Mouse (Mus musculus): Measurements from ENCODE around the gene Ttf2. TPM values are rescaled to one million over a fixed set of nuclear protein-coding genes. Genes with fewer than 3 reads are reported as not detected.
A peak's percentile ranks its signal among the peaks of the same experiment; 100 is the strongest.

Ttf2 gene
- polyA plus RNA-seq (2015; fragmentation: Nextera tagmentation; extraction: Ambion mirVana) = 13.7 and 16.9 TPM in 2 replicates

DNA sequence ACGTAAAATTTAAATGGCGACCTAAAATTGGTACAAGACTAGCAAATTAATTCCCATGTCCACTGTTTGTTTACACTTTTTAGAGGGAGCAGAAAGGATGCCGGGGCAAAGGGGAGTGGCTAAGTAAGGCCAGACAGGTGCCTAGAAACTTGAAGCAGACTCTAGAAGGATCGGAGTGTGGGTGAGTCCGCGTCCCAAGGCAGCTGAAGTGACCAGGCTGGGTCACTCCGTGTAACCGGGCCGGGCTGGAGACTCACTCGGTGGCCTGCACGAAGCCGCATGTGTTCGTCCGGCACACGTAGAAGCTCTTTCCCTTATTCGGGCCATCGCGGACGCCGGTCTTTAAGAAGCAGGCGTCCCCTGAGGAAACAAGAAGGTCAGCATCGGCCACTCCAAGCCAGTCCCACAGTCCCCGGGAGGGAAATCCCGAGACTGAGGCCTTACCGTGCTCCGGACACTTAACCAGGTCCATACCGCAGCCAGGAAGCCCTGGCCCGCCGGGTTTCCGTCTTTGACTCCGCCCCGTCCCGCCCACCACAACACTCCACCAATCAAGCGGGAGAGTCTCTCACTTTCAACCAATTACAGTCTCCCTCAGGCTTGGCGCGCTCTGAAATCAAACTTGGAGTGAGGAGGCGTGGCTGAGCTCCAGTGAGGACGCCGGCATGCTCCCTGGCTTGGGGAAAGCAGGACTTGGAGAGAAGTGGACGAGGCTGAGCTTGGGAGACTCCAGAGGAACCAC lies at the start of gene Ttf2:
TSS of gene Ttf2 (minus strand) at position 488 of the 742 bp plus-strand sequence.
- Histone ChIP-seq H3K27ac (no peak within 1 kb of the TSS), H3K9ac (peak within 1 kb of the TSS; percentile 74), H3K27me3 (no peaks in the 10 kb centered on the region), H3K36me3 (ENCODE audit: poor library complexity, severe bottlenecking) (0 out of 2 replicates have a peak, but pooled peaks cover 6% of the 10 kb centered on the region), H3K9me3 (replicated peaks) (no peaks in the 10 kb centered on the region), H3K4me2 (peak within 1 kb of the TSS; percentile 91), H3K4me1 (peaks cover 11% of the 10 kb centered on the region), H3K4me3 (peak within 1 kb of the TSS; percentile 73)
- under 1% methylated on average over 40 of the region's 40 CpGs for WGBS
- peak; percentile 98 for ATAC-seq

DNA sequence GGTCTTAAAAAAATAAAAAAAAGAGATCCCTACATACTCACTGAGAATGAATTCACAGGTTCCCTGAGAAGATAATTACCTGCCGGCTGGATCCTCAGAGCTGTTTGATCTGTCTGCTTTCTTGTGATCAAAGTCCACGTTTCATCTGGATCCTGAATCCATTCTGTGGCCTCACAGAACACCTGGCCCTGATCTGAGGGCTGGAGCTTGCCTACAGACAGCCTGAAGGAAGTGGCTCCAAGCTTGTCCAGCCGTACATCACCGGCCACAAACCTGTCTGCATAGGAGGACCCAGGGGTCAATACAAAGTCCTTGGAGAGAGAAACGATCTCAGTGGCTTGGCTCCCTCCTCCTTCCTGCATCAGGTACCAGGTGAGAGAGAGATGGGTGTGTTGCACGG lies 49.0 kb upstream of the Ttf2 start:
- no peak for ATAC-seq
- Histone ChIP-seq H3K27me3 (no peaks in the 10 kb centered on the region), H3K36me3 (ENCODE audit: poor library complexity, severe bottlenecking) (no peaks in the 10 kb centered on the region), H3K4me3 (no peak overlapping the region), H3K27ac (no peak overlapping the region), H3K9me3 (replicated peaks) (no peaks in the 10 kb centered on the region), H3K4me2 (no peak overlapping the region), H3K9ac (no peak overlapping the region), H3K4me1 (peaks cover 14% of the 10 kb centered on the region)
- WGBS = 87% methylated on average over 6 of the region's 6 CpGs

DNA sequence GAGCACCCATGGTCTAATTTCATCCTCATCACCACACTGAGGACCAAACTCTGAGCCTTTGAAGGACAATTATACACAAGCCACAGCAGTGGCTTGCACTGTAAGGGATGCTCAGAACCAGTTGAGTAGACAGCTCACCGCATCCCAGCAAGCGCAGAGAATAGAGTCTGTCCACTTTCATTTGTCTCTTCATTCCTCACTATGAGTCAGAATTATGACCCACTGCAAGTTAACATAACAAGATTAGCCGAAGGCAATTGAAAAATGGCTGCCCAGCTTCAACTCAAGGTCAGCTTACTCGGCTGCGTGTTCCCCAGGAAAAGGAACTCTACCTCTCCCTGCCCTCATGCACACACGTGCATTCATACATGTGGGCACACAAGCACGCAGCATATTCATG lies 46.6 kb upstream of the Ttf2 start:
- Histone ChIP-seq H3K9ac (no peak overlapping the region), H3K9me3 (replicated peaks) (no peaks in the 10 kb centered on the region), H3K4me1 (peaks cover 22% of the 10 kb centered on the region), H3K36me3 (ENCODE audit: poor library complexity, severe bottlenecking) (no peaks in the 10 kb centered on the region), H3K4me3 (no peak overlapping the region), H3K4me2 (no peak overlapping the region), H3K27ac (no peak overlapping the region), H3K27me3 (no peaks in the 10 kb centered on the region)
- WGBS = 91% methylated on average over 7 of the region's 7 CpGs
- no peak for ATAC-seq

DNA sequence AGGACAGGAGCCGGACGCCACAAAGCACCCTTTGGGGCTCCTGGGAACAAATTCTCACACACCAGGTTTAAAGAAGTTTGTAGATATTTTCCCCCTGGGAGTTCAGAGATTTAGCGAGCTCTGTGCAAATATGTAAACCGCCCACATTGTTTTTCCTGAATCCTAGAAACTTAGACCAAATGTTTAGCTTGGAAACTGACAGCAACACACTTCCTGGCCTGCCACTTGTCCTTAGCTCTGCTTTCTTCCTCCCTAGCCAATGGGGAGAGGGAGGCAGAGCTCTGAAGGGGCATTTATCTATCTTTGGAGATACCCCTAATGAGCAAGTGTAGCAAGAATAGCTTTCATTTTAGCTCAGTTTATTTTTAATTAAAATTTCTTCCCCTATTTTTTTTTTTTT lies 45.8 kb upstream of the Ttf2 start:
- H3K4me1 ChIP-seq = peaks cover 22% of the 10 kb centered on the region
- 39% methylated on average over 4 of the region's 4 CpGs for WGBS
- H3K27me3 ChIP-seq = no peaks in the 10 kb centered on the region
- no peaks in the 10 kb centered on the region for H3K36me3 ChIP-seq (ENCODE audit: poor library complexity, severe bottlenecking)
- no peak overlapping the region for H3K9ac ChIP-seq
- H3K4me3 ChIP-seq = no peak overlapping the region
- no peak for ATAC-seq
- no peak overlapping the region for H3K27ac ChIP-seq
- H3K9me3 ChIP-seq (replicated peaks) = no peaks in the 10 kb centered on the region
- H3K4me2 ChIP-seq = no peak overlapping the region

DNA sequence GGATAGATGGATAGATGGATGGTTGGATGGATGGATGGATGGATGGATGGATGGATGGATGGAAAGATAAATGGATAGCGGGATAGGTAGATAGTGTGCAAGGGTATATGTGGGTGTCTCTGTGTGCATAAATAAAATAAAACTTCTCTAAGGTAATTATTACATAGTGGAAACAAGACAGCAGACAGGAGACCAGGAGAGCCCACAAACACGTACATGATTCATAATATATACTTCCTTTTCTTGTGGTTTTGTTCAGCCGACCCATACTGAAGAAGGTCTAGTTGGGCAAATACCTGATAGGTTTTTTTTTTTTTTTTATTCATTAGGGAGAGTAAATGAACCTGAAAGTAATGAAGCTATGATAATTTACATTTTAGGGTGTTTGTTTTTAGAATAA lies 44.1 kb upstream of the Ttf2 start:
- Histone ChIP-seq H3K4me3 (no peak overlapping the region), H3K9me3 (replicated peaks) (no peaks in the 10 kb centered on the region), H3K9ac (no peak overlapping the region), H3K36me3 (ENCODE audit: poor library complexity, severe bottlenecking) (no peaks in the 10 kb centered on the region), H3K27ac (no peak overlapping the region), H3K4me2 (no peak overlapping the region), H3K4me1 (peaks cover 22% of the 10 kb centered on the region), H3K27me3 (no peaks in the 10 kb centered on the region)
- no peak for ATAC-seq
- 72% methylated on average over 3 of the region's 3 CpGs for WGBS

DNA sequence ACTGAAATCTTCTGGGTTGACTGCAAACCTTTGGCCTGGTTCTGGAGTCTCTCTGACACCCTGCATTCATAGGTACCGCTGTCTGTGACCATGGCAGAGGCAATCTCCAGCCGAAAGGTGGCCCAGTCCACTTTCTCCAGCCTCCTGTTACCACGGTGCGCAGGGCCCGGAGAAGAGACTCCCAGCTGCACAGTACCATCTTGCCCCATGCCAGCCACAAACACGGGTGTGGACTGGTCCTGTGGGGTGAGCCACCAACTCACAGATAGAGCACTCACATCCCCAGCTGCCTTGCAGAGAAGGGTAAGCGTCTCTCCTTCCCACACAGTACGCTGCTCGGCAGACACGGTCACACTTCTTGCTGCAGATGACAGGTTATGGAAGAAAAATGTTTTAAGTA lies 43.5 kb upstream of the Ttf2 start:
- WGBS = 94% methylated on average over 10 of the region's 10 CpGs
- ATAC-seq = no peak
- Histone ChIP-seq H3K4me3 (no peak overlapping the region), H3K27me3 (no peaks in the 10 kb centered on the region), H3K9ac (no peak overlapping the region), H3K9me3 (replicated peaks) (no peaks in the 10 kb centered on the region), H3K4me2 (no peak overlapping the region), H3K27ac (no peak overlapping the region), H3K36me3 (ENCODE audit: poor library complexity, severe bottlenecking) (no peaks in the 10 kb centered on the region), H3K4me1 (peaks cover 22% of the 10 kb centered on the region)

DNA sequence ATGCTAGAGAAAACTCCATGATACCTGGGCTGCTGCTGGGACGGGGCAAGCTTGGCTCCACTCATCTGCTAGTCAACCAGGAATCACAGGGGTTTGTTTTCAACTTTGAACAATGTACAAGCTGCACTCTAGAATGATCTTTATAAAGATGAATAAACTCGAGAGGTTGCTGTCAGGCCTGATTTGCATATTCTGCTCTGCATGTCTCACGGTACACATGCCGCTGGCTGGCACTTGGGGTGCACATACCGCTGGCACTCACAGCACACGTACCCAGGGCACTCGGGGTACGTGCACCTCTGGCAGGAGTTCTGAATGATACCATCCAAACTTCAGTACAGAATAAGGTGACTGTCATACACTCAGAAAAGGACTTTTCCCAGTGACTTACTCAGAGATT lies 43.1 kb upstream of the Ttf2 start:
- Histone ChIP-seq H3K4me2 (no peak overlapping the region), H3K27me3 (no peaks in the 10 kb centered on the region), H3K9ac (no peak overlapping the region), H3K9me3 (replicated peaks) (no peaks in the 10 kb centered on the region), H3K36me3 (ENCODE audit: poor library complexity, severe bottlenecking) (no peaks in the 10 kb centered on the region), H3K4me3 (no peak overlapping the region), H3K4me1 (peaks cover 22% of the 10 kb centered on the region), H3K27ac (no peak overlapping the region)
- WGBS = 65% methylated on average over 8 of the region's 8 CpGs
- ATAC-seq = peak; percentile 35; the same call in 1 of the 2 replicates

DNA sequence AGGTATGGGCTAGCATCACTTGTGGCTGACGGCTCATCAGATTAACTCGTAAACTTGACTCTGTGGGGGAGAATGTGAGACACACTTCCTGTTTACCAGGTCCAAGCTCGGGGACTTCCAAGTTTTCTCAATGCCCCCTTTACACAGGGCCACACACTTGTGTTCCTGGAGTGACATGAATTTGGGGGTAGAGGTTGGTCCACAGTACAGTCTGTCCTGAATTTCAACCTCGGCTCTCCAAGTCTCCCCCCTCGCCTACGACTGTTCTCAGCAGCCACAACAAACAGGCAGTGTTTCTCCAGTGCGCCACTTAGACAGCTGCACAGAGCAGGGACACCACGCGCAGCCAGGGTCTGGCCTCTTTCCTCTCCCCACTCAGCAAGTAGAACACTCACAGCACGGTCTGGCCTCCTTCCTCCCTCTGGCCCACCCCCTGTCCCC lies 42.7 kb upstream of the Ttf2 start:
- Histone ChIP-seq H3K4me1 (peaks cover 22% of the 10 kb centered on the region), H3K27ac (no peak overlapping the region), H3K9me3 (replicated peaks) (no peaks in the 10 kb centered on the region), H3K4me2 (no peak overlapping the region), H3K4me3 (no peak overlapping the region), H3K27me3 (no peaks in the 10 kb centered on the region), H3K9ac (no peak overlapping the region), H3K36me3 (ENCODE audit: poor library complexity, severe bottlenecking) (no peaks in the 10 kb centered on the region)
- WGBS = 68% methylated on average over 10 of the region's 10 CpGs
- peak; percentile 67 for ATAC-seq

DNA sequence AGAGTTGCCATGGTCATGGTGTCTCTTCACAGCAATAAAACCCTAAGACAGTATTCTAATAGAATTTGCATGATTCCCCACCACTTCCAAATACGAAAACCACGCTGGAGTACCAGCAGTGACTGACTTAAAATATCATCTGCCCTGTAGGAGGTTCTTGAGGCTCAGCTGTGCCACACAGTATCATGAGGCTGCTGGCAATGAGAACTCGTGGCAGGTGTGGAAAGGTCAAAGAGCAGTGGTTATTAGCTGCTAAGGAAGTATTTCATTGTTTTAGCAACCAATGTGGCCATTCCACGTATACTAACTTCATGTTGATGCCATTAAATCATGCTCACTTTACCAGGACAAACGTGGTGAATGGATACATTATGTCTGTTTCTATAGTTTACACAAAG lies 41.7 kb upstream of the Ttf2 start:
- WGBS = 65% methylated on average over 5 of the region's 5 CpGs
- no peaks in the 10 kb centered on the region for H3K9me3 ChIP-seq (replicated peaks)
- H3K36me3 ChIP-seq (ENCODE audit: poor library complexity, severe bottlenecking) = no peaks in the 10 kb centered on the region
- no peak overlapping the region for H3K4me3 ChIP-seq
- no peak for ATAC-seq
- no peak overlapping the region for H3K4me2 ChIP-seq
- no peak overlapping the region for H3K9ac ChIP-seq
- H3K27ac ChIP-seq = no peak overlapping the region
- H3K4me1 ChIP-seq = peaks cover 22% of the 10 kb centered on the region
- no peaks in the 10 kb centered on the region for H3K27me3 ChIP-seq

DNA sequence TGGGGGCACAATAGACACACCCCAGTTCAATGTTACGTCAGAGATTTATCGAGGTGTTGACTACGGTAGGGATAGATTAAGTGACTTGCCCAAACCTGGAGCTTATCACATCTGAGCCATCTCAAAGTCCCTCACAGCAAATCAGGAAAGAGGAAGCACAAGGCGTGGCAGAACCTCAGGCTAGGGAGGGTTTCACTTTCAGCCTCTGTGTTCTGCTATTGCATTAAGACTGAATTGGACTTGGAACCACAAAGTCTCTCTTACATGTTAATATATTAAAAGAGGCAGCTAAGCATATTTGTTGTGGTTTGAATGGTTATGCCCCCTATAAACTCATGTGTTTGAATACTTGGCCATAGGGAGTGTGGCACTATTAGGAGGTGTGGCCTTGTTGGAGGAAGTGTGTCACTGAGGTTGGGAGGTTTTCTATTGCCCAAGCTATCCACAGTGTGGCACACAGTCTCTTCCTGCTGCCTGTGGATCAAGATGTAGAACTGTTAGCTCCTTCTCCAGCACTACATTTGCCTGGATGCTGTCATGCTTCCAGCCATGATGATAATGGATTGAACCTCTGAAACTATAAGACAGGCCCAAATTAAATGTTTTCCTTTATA lies 41.2 kb upstream of the Ttf2 start:
- Histone ChIP-seq H3K4me2 (no peak overlapping the region), H3K4me1 (peaks cover 22% of the 10 kb centered on the region), H3K27ac (no peak overlapping the region), H3K27me3 (no peaks in the 10 kb centered on the region), H3K4me3 (no peak overlapping the region), H3K9ac (no peak overlapping the region), H3K9me3 (replicated peaks) (no peaks in the 10 kb centered on the region), H3K36me3 (ENCODE audit: poor library complexity, severe bottlenecking) (no peaks in the 10 kb centered on the region)
- WGBS = 95% methylated on average over 4 of the region's 4 CpGs
- no peak for ATAC-seq

DNA sequence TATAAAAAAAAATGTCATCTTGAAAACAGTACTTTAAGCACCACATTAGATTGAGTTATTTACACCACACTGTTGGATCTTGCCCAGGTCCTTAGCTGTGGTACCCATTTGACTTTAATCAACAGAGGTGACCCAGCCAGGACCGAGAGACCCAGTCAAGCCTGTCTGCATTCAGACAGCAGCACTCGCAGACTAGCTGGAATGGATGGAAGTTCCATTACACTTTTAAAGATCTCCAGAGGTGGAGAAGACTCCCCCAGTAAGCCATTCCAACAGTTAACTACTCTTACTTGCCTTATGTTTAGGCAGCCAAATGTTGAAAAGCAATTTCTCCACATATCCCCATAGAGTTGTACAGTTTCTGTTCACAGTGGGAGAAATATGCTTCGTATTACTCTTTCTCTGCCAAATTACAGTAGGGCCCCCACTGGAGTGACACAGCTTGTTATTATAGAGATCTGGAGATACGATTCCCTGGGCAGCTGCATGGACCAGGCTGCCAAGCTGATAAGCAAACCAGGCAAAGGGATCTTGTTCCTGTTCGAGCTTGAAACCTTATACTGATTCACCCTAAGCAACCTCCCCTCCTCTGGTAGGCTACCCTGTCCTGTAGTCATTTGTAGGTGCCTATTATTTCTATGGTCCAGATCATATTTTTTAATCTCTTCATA lies 37.8 kb upstream of the Ttf2 start:
- H3K4me1 ChIP-seq = peaks cover 3% of the 10 kb centered on the region
- 88% methylated on average over 5 of the region's 5 CpGs for WGBS
- H3K9me3 ChIP-seq (replicated peaks) = no peaks in the 10 kb centered on the region
- H3K36me3 ChIP-seq (ENCODE audit: poor library complexity, severe bottlenecking) = no peaks in the 10 kb centered on the region
- H3K27ac ChIP-seq = no peak overlapping the region
- H3K27me3 ChIP-seq = no peaks in the 10 kb centered on the region
- no peak overlapping the region for H3K4me3 ChIP-seq
- no peak overlapping the region for H3K4me2 ChIP-seq
- H3K9ac ChIP-seq = no peak overlapping the region
- no peak for ATAC-seq

DNA sequence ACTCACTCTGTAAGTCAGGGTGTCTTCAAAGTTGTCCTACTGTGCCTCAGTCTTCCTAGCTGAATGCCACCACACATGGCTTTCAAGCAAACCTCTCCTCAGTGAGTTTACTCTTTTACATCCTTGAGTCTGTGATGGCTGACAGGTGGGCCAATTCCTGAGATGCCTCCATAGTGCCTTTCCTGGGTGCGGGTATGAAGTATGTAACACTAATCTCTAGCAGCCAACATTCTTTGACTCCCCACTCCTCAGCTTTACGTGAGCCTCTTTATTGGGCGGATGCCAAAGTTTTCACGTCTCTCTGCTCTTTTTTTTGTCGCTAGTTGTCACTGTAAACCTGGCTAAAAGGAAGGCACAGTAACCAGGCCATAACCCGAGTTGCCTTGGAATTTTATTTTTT lies 35.9 kb upstream of the Ttf2 start:
- 79% methylated on average over 6 of the region's 6 CpGs for WGBS
- Histone ChIP-seq H3K4me1 (no peaks in the 10 kb centered on the region), H3K9me3 (replicated peaks) (no peaks in the 10 kb centered on the region), H3K27ac (no peak overlapping the region), H3K27me3 (no peaks in the 10 kb centered on the region), H3K9ac (no peak overlapping the region), H3K36me3 (ENCODE audit: poor library complexity, severe bottlenecking) (no peaks in the 10 kb centered on the region), H3K4me2 (no peak overlapping the region), H3K4me3 (no peak overlapping the region)
- no peak for ATAC-seq

Data from forebrain, embryonic 13.5 days (tissue).